Mouse (Mus musculus) left cerebral cortex, adult 2 months (tissue): ENCODE results near the gene Wdr70. TPM values are rescaled to one million over a fixed set of nuclear protein-coding genes. Genes with fewer than 3 reads are reported as not detected.

ENCODE experiments used
- DNase-seq, 2 experiments: peaks; one replicate each; pipeline ENCODE4 v3.0.0; 2021 to 2022; ENCODE audit warnings: low spot score in 2 of 2, mixed read lengths in 1 of 2; ENCODE audit errors: extremely low spot score in 1 of 2
- H3K27ac ChIP-seq: fragments of 200-600 bp; 2 replicates; pipeline ENCODE4 v1.8.1; 2022
- H3K4me3 ChIP-seq: fragments of 200-600 bp; 2 replicates; pipeline ENCODE4 v1.8.1; 2022
- CTCF ChIP-seq: fragments of 200-600 bp; IDR thresholded peaks from 2 replicates; pipeline ENCODE4 v1.8.1; 2022; ENCODE audit warnings: antibody characterized with exemption, mild to moderate bottlenecking, moderate library complexity
- intact Hi-C: fragments of 180-260 bp; cut with DNase I; formaldehyde crosslinking; loops from one replicate; pipeline ENCODE4 v1.15.1; 2025
- total RNA-seq, 2 experiments: library from RNA; stranded (reverse); gene quantifications; 2 replicates each; pipeline ENCODE4 v1.2.3; 2021

Wdr70 gene
- total RNA-seq, 2 experiments from 2014 or later: 33.0 to 33.2 TPM

DNA sequence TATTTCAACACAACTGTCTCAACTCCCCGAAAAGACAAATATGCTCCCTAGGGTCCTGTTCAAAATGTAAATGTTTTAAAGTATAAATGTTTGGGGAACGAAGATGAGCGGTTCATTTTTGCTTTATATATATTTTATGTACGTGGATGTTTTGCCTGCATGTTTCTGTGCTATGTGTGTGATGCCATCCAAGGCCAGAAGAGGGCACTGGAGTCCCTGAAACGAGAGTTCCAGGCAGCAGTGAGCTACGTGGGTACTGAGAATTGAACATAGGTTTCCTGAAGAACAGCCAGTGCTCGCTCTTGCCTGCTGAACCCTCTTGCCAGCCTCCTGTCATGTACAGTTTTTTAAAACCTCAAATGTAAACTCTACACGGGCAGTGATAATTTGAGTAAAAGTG lies 124.6 kb downstream of the Wdr70 start:
- DNase-seq: no peak
- TF ChIP-seq CTCF: peak; percentile 23
- intact Hi-C loops: no loop called here

DNA sequence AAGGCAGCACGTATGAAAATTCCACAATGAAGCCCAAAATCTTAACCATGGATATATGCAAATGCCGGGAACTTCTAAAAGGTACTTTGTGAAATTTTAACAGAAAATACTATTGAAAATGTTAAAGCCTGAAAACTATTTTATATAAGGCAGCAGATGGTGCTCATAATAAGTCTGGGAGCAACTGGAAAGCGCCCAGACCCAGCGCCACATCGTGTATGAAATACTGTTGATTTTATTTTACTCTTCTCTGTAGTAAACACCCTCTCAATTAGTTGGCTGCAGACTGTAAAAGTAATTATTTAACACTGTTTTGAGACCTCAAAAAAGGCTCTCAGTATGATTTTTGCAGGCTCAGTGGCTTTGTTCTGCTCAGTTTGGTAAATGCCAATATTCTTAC lies 126.5 kb downstream of the Wdr70 start:
- H3K4me3 ChIP-seq: no peak overlapping the region
- intact Hi-C loops: no loop called here
- DNase-seq: no peak
- no peak for TF ChIP-seq CTCF
- H3K27ac ChIP-seq: no peak overlapping the region

More for the DNA sequence above, 124.6 kb downstream of the Wdr70 start:
- Histone ChIP-seq H3K27ac (no peak overlapping the region), H3K4me3 (no peak overlapping the region)

DNA sequence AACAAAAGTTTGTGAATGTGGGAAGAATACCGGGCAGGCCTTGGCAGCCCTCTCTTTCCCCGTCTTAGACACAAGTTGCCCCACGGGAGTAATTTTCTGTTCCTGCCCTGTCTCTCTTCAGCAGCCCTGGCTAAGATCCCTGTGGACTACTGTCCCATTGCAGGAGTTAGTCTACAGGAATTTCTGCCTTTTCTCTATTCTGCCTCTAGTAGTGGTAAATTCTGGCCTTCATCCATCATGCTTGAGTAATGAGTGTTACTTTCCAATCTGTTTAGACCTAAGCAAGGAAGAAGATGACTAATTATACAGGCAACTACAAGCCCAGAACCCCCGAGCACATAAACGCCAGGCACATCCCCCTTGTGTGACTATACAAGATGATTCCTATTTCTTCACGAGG lies 136.2 kb downstream of the Wdr70 start:
- DNase-seq: no peak
- TF ChIP-seq CTCF: no peak
- Histone ChIP-seq H3K4me3 (no peak overlapping the region), H3K27ac (no peak overlapping the region)
- intact Hi-C loops: no loop called here

DNA sequence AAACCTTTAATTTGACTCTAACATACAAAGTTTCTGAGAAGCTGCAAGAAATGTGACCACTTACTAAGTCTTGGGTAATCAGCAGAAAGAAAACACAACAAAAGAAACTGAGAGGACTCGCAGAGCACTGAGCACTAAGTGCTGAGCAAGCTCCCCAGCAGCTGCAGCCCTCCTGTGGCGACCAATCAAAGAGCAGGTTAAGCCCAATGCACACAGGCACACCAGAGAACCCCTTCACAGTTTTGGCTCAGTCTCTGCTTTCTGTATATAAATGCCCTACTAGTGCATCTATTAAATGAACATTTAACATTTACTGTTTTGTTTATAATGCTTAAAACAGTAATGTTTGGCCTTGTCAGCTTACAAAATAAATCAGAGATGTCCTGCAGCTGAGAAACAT lies 137.5 kb downstream of the Wdr70 start:
- intact Hi-C loops: no loop called here
- no peak for DNase-seq
- Histone ChIP-seq H3K4me3 (no peak overlapping the region), H3K27ac (no peak overlapping the region)
- no peak for TF ChIP-seq CTCF

DNA sequence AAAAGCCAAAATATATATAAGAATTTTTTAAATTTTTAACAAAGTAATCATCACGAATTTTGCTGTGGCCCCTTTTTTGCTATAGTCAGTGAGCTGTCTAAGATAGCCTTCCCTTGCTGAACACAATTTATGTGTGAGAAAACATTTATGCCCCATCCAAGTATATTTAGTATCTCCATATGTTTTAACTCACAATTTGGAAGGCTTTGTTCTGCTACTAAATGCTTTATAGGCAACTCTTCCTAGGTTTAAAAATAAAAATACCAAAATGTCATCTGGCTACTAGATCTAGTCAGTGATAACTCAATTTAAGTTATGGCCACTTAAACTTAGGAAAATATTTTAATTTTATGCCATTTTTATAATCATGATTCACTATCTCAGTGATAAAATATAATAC lies 142.1 kb downstream of the Wdr70 start:
- Histone ChIP-seq H3K27ac (no peak overlapping the region), H3K4me3 (no peak overlapping the region)
- intact Hi-C loops: no loop called here
- TF ChIP-seq CTCF: no peak
- DNase-seq: no peak

DNA sequence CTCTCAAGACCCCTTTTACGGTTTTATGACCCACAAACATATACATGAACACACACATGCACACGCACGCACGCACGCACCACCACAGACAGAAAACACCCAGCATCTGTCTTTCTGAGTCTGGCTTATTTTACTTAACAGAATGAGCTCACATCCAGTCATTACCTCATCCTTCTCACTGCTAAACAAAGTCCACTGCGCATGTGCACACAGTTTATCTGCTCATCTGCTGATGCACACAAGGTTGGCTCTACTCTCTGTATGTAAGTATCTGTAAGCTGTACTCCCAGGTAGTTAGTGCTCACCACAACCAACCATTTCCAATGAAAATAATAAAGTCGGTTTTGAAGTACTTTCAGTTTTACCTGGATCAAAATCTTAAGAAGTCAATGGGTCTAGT lies 148.4 kb downstream of the Wdr70 start:
- Histone ChIP-seq H3K27ac (no peak overlapping the region), H3K4me3 (no peak overlapping the region)
- no peak for TF ChIP-seq CTCF
- intact Hi-C loops: no loop called here
- DNase-seq: no peak

DNA sequence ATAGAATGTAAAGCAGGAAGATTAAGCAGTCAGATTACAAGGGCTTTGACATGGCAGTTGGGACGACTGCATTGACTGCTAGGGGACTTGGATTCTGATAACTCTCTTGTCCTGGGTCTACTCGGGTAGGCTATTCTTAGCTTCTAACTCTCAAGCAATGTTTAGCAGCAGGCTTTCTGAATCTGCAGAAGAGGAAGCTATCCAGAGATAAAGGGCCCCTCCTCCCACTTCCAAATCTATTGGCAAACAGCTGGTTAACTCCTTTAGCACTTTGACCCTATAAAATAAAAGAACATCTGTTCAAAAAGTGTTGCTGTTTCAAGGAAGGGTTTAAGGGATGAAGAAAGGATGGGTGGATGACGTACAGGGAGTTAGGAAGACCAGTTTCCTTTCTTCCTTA lies 157.3 kb downstream of the Wdr70 start:
- no peak for TF ChIP-seq CTCF
- no peak for DNase-seq
- intact Hi-C loops: no loop called here

DNA sequence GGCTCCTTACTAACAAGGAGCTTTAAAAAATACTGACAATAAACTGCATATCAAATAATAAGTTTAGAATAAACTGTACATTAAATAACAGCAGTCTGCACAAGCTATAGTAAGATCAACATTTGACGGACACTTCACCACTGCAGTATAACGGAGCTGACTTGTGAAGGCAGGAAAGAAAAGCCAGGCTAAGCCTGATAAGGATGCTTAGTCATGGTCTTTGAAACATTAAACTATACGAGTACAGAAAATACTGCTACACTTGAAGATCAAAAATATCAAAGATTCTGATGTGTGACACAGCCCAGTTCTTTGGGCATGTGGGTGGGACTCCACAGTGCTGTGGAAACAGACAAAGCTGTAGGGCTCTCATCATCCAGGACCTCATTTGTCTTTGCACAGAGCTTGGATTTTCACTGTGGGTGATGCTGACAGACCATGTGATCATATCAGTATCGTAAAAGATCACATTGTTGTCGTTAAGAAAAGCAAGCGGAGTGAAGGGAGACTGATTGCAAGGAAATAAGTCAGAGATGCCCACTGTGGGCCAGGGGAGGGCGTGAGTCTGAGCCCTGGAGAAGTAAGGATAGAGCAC lies 163.3 kb downstream of the Wdr70 start:
- DNase-seq: no peak
- intact Hi-C loops: no loop called here
- no peak overlapping the region for H3K27ac ChIP-seq
- TF ChIP-seq CTCF: no peak
- no peak overlapping the region for H3K4me3 ChIP-seq

More for the DNA sequence above, 157.3 kb downstream of the Wdr70 start:
- H3K4me3 ChIP-seq: no peak overlapping the region
- H3K27ac ChIP-seq: no peak overlapping the region

DNA sequence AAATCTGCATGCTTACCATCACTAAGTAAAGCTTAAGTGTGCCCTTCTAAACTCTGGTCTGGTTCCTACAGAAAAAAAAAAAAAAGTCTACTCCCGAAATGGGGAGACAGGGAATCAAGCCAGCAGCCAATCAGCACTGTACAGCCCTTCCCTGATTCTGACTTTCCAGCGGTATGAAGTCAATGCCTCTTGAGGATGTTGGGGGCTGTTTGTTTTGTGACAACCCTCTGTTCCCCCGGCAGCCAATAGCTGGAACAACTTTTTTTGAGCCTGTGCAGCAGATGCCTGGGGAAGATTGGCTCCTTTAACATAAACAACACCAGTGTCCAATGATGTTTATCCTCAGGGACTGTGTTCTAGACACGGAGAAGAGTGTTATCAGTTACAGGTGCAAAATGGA lies 164.4 kb downstream of the Wdr70 start:
- TF ChIP-seq CTCF: no peak
- no peak for DNase-seq

DNA sequence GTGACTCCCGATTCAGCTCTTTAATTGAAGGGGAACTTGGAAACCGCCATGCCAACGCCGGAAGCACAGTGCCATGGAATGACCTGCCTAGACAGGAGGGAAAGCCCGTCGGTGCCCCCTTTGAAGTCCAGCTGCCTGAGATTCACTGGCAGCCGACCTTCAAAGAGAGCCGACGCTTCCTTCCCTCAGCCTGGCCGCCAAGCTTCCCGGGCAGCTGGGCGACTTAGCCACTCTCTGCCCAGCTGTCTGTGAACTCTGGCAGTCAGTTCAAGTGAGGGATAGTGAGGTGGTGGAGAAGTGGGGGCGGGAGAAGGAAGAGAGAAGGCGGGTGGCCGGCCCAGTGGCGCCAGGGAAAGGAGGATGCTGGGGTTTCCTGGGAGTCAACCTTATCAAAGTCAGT lies 164.9 kb downstream of the Wdr70 start:
- no peak overlapping the region for H3K4me3 ChIP-seq
- no peak for TF ChIP-seq CTCF
- peak in 1 of 2 experiments; percentile 11 for DNase-seq
- intact Hi-C loops: no loop called here
- no peak overlapping the region for H3K27ac ChIP-seq

More for the DNA sequence above, 164.4 kb downstream of the Wdr70 start:
- no peak overlapping the region for H3K27ac ChIP-seq
- no peak overlapping the region for H3K4me3 ChIP-seq
- intact Hi-C loops: no loop called here

DNA sequence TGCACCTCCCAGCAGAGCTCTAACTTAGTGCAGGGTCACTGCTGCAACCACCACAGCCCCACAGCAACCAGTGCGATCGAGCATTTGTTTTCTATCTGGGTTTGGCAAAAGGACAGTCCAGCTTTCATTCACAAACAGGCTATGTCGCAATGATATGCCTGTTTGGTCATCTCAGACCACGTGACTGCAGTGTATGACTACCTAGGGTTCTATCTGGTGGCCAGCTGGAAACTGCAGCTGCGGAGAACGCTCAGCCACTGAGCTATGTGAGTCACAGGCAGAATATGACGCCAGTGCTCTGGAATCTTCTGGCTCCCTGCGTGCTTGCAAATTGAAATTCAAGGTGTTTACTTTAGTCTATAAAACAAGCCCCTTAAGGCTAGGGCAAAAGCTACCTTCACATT lies 167.4 kb downstream of the Wdr70 start:
- H3K27ac ChIP-seq: peak overlapping the region; percentile 28; the same call in 1 of the 2 replicates
- H3K4me3 ChIP-seq: no peak overlapping the region
- DNase-seq: peak; percentile 17 to 49
- no peak for TF ChIP-seq CTCF
- intact Hi-C loops: no loop called here

DNA sequence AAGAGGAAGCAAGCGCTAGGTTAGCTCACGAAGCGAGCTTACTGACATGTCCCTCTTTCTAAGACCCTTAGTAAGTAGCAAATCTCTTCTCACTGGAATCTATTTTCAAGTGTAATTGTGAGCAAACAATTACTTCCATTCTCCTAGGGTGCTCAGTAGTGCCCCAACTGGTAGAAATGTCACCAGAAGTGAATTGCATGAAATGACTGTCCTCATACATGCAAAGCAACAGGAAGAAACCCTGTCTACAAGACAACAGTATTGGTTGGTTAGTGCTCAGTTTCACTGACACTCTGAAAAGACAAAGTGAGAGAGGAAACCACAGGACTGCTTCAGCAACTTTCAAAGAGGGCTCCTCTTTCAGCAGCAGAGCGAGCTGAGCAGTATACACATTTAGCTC lies 173.6 kb downstream of the Wdr70 start:
- intact Hi-C loops: no loop called here
- Histone ChIP-seq H3K4me3 (no peak overlapping the region), H3K27ac (no peak overlapping the region)
- no peak for DNase-seq
- peak; percentile 34 for TF ChIP-seq CTCF

DNA sequence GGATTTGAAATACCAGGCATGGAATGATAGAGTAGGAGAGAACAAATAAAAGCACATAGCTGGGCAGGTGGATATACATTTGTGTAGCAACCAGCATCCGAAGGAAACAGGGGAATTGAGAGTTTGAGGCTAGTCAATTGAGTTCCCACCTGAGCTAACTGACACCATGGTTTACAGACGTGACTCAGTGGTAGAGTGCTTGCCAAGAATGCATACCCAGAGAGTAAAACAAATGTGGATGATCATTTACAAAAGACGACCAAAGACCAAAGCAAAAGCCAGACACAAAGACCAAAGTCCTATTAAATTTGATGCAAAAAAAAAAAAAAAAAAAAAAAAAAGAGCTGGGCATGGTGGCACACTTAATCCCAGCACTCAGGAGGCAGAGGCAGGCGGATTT lies 175.7 kb downstream of the Wdr70 start:
- Histone ChIP-seq H3K27ac (no peak overlapping the region), H3K4me3 (no peak overlapping the region)
- DNase-seq: no peak
- TF ChIP-seq CTCF: no peak
- intact Hi-C loops: no loop called here
